Mouse (Mus musculus): Measurements from ENCODE around the gene Dyrk1a. TPM values are rescaled to one million over a fixed set of nuclear protein-coding genes. Genes with fewer than 3 reads are reported as not detected.
A peak's percentile ranks its signal among the peaks of the same experiment; 100 is the strongest.

Gene Dyrk1a
- total RNA-seq, 2 experiments from 2014 or later: 64.8 to 73.1 TPM

DNA sequence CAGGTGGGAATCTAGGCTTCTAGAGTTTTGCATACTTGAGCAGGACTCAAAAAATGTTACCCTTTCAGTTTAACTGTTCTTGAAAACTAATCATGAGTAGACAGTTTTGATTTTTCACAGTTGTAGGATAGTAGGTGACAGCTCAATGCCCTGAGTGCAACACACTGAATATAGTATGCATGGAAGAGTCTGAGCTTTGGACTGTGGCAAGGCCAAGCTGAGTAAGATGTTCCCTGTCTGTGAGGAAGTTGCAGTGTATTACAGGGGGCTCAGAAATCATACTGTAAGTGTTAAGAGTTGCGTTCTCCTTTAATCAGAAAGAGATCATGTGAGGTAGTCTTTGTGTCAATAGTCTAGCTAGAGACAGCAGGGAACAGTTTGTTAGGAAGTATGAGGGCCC is 20.4 kb downstream of the Dyrk1a start:
- no peak for DNase-seq

- peak in 1 of 2 experiments; percentile 61 for DNase-seq
These were observed 21.2 kb downstream of the Dyrk1a start for GRCm38 (mm10) chr16:94590977-94591376.

GRCm38 (mm10) chr16:94591536-94591935 is 21.7 kb downstream of the Dyrk1a start:
- no peak for DNase-seq

DNA sequence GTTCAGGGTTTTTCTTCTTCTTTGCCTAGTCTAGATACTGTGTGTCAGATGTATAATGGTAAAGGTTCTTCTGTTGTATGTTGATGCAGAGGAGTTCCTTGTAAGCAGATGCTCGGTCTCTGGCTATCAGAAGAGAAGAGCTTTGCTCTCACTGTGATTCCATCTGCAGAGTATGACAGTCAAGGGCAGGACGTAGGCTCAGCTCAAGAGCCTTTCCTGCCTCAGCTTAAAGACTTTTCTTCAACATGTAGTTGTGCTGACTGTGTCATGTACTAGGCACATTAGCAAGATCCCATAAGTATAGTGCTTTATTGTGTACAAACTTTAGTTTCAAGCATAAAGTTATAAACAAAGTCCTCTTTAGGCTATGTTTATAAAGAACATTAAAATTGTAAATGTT is 26.8 kb downstream of the Dyrk1a start:
- no peak for DNase-seq

GRCm38 (mm10) chr16:94597640-94598039 is 27.8 kb downstream of the Dyrk1a start:
- no peak for DNase-seq

- DNase-seq: no peak
These were observed 30.3 kb downstream of the Dyrk1a start for GRCm38 (mm10) chr16:94599977-94600724.

- no peak for DNase-seq
These were observed 31.3 kb downstream of the Dyrk1a start for GRCm38 (mm10) chr16:94601089-94601488.

DNA sequence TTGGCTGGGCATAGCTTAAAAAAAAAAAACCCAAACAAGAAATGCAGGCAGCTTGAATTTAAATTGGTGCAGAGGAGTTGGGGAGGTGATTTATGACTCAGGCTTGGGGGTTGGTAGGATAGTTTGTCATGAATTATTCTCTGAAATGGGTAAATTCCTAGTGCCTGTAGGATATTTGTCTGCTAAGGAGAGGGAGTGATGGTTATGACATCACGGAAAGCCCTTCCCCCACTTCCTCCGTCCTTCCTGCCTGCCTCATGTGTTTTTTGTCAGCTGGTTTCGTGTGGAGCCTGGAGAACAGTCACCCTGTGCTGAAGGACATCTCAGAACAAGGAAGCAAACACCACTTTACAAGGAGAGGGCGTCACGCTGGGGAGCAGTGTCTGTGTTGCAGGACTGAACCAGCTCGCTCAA is 31.7 kb downstream of the Dyrk1a start:
- DNase-seq: peak; percentile 79 to 83

DNA sequence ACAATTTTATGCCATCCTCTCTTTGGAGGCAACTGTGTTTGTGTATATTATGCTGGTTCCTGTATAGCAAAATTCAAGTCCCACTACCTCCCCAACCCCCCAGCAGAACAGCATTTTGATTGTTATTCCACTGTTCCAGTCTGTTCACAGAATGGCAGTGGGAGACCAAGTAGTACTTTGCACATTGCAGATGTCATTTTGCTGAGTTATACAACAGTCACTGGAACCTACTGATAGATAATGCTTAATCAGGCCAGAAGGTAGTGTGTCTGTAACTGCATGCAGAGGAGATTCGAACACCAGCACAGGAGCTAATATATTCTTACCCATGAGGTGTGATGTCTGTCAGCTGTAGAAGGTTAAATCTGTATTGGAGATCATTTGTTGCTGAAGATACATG is 32.4 kb downstream of the Dyrk1a start:
- no peak for DNase-seq

GRCm38 (mm10) chr16:94602730-94603129 is 32.9 kb downstream of the Dyrk1a start:
- no peak for DNase-seq

DNA sequence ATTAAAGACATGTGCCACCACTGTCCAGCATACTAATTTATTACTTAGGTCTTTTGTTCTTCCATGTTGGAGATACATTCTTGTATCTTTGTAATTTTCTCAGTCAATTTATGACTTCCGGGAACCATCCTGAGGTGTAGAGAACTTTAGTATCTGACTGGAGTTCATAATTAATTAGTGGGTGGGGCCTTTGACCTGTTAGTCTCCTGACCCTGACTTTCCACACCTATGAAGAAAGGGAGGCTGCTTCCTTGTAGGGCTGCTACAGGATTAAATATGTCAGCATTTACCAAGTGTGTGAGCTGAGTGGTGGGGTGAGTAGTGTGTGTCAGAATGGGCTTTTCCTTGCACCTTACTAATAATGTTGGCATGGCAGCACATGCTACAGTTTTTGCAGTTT is 36.4 kb downstream of the Dyrk1a start:
- no peak for DNase-seq

DNA sequence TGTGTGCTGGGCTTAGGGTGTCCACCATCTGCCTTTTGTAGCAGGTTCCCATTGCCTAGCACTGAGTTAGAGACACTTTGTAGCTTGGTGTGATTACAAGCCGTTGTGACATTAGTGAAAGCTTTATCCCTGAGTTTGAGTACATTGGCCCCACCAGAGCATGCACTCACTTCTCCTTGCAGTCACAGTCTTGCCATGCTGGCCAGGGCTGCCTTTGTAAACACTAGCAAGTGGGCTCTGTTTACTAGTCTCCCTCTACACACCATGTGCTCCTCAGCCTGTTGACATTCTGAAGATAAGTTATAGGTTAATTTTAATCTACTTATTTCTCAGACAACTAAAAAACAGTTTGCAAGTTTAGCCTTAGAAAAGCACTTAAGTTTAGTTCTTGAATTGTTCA is 37.7 kb downstream of the Dyrk1a start:
- no peak for DNase-seq

- DNase-seq: no peak
These were observed 39.1 kb downstream of the Dyrk1a start for GRCm38 (mm10) chr16:94608706-94609594.

DNA sequence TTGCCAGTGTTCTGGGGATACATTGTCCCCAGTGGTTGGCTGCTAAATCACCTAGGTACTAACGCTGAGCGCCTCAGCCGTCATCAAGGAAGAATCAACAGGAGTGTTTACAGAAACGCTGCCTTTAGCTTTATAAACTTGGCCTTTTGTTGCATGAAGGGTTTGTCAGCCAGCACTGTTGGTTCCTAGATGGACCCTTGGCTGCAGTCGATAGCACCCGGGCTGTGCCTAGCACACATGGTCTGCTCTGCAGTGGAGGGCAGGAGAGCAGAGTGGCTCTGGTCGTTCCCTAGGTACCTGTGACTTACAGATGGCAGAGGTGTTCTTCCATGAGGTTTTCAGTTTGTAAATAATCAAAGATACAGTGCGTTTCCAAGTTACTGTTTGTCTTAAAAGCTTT is 42.8 kb downstream of the Dyrk1a start:
- DNase-seq: no peak

DNA sequence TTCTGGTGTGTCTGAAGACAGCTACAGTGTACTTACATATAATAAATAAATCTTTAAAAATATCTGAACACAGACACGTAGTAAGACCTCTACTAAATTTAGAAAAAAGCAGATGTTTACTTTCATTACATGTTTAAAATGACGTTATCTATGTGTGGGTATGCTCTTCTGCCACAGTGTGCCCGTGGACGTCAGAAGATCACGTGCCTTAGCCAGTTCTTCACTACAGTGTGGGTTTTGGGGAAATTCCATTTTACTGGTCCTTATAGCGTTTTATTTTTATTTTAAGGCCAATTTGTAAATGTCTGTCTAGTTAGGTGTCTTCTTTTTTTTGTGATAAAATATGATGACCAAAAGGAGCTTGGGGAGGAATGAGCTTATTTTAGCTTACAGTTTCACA is 47.4 kb downstream of the Dyrk1a start:
- DNase-seq: no peak

- peak; percentile 79 to 83 for DNase-seq
These were observed 48.7 kb downstream of the Dyrk1a start for GRCm38 (mm10) chr16:94618543-94618942.

GRCm38 (mm10) chr16:94619301-94619700 is 49.5 kb downstream of the Dyrk1a start:
- DNase-seq: no peak

- peak in 1 of 2 experiments; percentile 40 for DNase-seq
These were observed 55.1 kb downstream of the Dyrk1a start for GRCm38 (mm10) chr16:94624871-94625270.

DNA sequence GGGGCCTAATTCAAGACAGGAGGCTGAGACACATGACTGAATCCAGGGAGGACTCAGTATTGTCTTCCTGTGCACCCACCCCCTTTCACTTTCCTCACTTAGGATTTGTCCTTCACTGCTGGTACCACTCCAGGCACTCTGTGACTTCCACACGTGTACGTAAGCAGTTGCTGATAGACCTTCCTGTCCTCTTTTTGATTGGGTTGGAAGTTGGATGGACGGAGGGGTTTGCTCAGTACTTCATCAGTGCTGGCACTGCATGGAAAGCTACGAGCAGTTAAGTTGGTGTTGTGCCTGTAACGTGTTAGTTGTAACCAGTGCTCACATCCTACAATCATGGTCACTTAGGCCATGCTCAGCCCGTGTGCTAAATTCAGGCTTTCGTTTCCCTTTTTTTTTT is 55.8 kb downstream of the Dyrk1a start:
- peak in 1 of 2 experiments; percentile 37 for DNase-seq

DNA sequence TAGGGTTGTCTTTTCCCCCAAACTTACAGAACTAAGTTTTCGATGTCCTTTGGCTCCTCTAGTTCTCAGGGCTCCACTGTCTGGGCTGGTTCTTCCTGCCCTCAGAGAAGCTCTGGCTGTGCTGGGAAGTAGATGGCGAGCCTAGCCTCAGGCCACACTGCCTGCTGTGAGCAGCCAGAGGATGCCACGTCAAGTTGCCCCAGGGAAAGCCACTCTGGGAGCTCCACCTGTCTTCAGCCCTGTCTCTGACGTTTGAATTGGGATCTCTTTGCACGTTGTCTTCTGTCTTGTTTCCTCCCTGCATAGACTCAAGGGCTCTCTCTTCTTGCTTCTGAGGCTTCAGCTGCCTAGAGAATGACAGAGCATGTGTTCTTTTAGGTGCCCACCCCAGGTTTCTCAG is 57.9 kb downstream of the Dyrk1a start:
- no peak for DNase-seq

DNA sequence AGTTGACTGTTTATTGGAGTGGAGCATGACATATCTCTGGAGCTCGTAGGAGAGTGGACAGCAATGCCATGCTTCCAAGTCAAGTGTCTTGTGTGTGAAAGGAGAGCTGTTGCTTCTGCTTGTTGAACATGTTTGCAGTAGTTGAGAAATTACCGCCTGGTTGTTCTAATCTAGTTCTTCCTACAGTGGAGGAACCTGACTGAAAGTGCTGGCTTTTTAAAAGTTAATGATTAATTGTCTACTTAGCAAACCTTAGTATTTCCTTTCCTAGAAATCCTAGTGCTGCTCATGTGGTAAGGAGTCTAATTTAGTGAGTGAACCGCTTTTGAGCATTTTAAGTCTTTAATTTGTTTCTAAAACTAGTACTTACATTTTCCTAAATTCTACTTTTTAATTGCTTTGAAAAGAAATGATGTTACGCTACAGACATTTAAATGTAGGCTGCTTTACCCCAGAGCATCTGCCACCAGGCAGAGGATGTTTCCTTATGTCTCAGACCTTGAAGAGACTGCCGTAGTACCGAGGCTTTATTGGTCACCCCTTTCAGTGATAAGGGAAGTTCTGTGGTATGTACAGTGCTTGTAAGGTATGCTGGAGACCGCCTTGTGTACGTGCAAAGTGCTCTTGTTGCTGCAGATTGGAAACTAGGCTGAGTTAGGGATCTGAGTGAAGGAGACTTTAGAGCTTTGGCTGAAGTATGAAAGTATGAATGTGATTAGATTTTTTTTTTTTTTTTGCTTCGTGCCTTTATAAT is 59.3 kb downstream of the Dyrk1a start:
- DNase-seq: no peak

- DNase-seq: peak; percentile 57 to 74
These were observed 62.2 kb downstream of the Dyrk1a start for GRCm38 (mm10) chr16:94631984-94632383.

Measured in heart, adult 18-20 months (tissue).